Mouse (Mus musculus): ENCODE data around the gene Tmem259. TPM values are rescaled to one million over a fixed set of nuclear protein-coding genes. Genes with fewer than 3 reads are reported as not detected.
A peak's percentile ranks its signal among the peaks of the same experiment; 100 is the strongest.

The Tmem259 gene
- polyA plus RNA-seq, 1 experiment from 2014 or later = 21.4 TPM

- Histone ChIP-seq H3K9ac (peak overlapping the region; percentile 73), H3K9me3 (no peaks in the 10 kb centered on the region), H3K36me3 (no peaks in the 10 kb centered on the region), H3K27me3 (peaks cover 36% of the 10 kb centered on the region), H3K4me2 (peak overlapping the region; percentile 80), H3K27ac (replicated peaks) (peak overlapping the region; percentile 95), H3K4me1 (replicated peaks) (peaks cover 72% of the 10 kb centered on the region), H3K4me3 (peak overlapping the region; percentile 72)
- whole genome bisulfite sequencing = 4% methylated on average over 35 of the region's 35 CpGs
- peak; percentile 27; the same call in 1 of the 2 replicates for ATAC-seq (ENCODE audit: low read depth)
Observed at GRCm38 (mm10) chr10:79985334-79986231, 1.5 kb upstream of the Tmem259 start.

- Histone ChIP-seq H3K27ac (replicated peaks) (peak overlapping the region; percentile 95), H3K4me1 (replicated peaks) (peaks cover 76% of the 10 kb centered on the region), H3K27me3 (peaks cover 31% of the 10 kb centered on the region), H3K9ac (peak overlapping the region; percentile 90), H3K9me3 (no peaks in the 10 kb centered on the region), H3K36me3 (no peaks in the 10 kb centered on the region), H3K4me2 (peak overlapping the region; percentile 80), H3K4me3 (peak overlapping the region; percentile 72)
- 0% methylated on average over 22 of the region's 22 CpGs for WGBS
- ATAC-seq (ENCODE audit: low read depth) = peak; percentile 94
Observed at GRCm38 (mm10) chr10:79984871-79985270, 741 bp upstream of the Tmem259 start.

- no peaks in the 10 kb centered on the region for H3K9me3 ChIP-seq
- peak overlapping the region; percentile 90 for H3K9ac ChIP-seq
- peak overlapping the region; percentile 80 for H3K4me2 ChIP-seq
- ATAC-seq (ENCODE audit: low read depth) = no peak
- H3K4me3 ChIP-seq = peak overlapping the region; percentile 72
- peaks cover 65% of the 10 kb centered on the region for H3K4me1 ChIP-seq (replicated peaks)
- peaks cover 11% of the 10 kb centered on the region for H3K36me3 ChIP-seq
- H3K27me3 ChIP-seq = peaks cover 19% of the 10 kb centered on the region
- H3K27ac ChIP-seq (replicated peaks) = peak overlapping the region; percentile 95
- WGBS = 2% methylated on average over 21 of the region's 21 CpGs
Observed at GRCm38 (mm10) chr10:79983670-79984069, 460 bp downstream of the Tmem259 start.

- Histone ChIP-seq H3K9me3 (no peaks in the 10 kb centered on the region), H3K4me3 (peak overlapping the region; percentile 72), H3K9ac (peak overlapping the region; percentile 90), H3K27me3 (peaks cover 15% of the 10 kb centered on the region), H3K27ac (replicated peaks) (no peak overlapping the region), H3K4me2 (peak overlapping the region; percentile 80), H3K4me1 (replicated peaks) (peaks cover 60% of the 10 kb centered on the region), H3K36me3 (peaks cover 15% of the 10 kb centered on the region)
- 71% methylated on average over 5 of the region's 5 CpGs for WGBS
- no peak for ATAC-seq (ENCODE audit: low read depth)
Observed at GRCm38 (mm10) chr10:79983205-79983604, 925 bp downstream of the Tmem259 start.

- H3K4me3 ChIP-seq = no peak overlapping the region
- no peaks in the 10 kb centered on the region for H3K27me3 ChIP-seq
- H3K9me3 ChIP-seq = no peaks in the 10 kb centered on the region
- no peak overlapping the region for H3K4me2 ChIP-seq
- H3K9ac ChIP-seq = peak overlapping the region; percentile 31; the same call in 1 of the 2 replicates
- peaks cover 35% of the 10 kb centered on the region for H3K4me1 ChIP-seq (replicated peaks)
- 93% methylated on average over 22 of the region's 22 CpGs for WGBS
- no peak for ATAC-seq (ENCODE audit: low read depth)
- peaks cover 52% of the 10 kb centered on the region for H3K36me3 ChIP-seq
- no peak overlapping the region for H3K27ac ChIP-seq (replicated peaks)
Observed at GRCm38 (mm10) chr10:79979401-79980155, 4.6 kb downstream of the Tmem259 start.

- H3K4me3 ChIP-seq = no peak overlapping the region
- 97% methylated on average over 21 of the region's 21 CpGs for WGBS
Observed at GRCm38 (mm10) chr10:79978061-79978460, 6.1 kb downstream of the Tmem259 start.

GRCm38 (mm10) chr10:79977324-79977723 is 6.8 kb downstream of the Tmem259 start:
- Histone ChIP-seq H3K4me2 (no peak overlapping the region), H3K4me3 (no peak overlapping the region), H3K27ac (replicated peaks) (no peak overlapping the region), H3K9ac (no peak overlapping the region), H3K4me1 (replicated peaks) (peaks cover 21% of the 10 kb centered on the region), H3K36me3 (peaks cover 62% of the 10 kb centered on the region), H3K27me3 (peaks cover 11% of the 10 kb centered on the region), H3K9me3 (no peaks in the 10 kb centered on the region)
- 84% methylated on average over 27 of the region's 28 CpGs for WGBS
- no peak for ATAC-seq (ENCODE audit: low read depth)

More at GRCm38 (mm10) chr10:79978061-79978460, 6.1 kb downstream of the Tmem259 start:
- H3K4me2 ChIP-seq = no peak overlapping the region
- no peak overlapping the region for H3K9ac ChIP-seq
- no peak for ATAC-seq (ENCODE audit: low read depth)
- H3K27ac ChIP-seq (replicated peaks) = no peak overlapping the region
- peaks cover 4% of the 10 kb centered on the region for H3K27me3 ChIP-seq
- H3K9me3 ChIP-seq = no peaks in the 10 kb centered on the region
- H3K4me1 ChIP-seq (replicated peaks) = peaks cover 29% of the 10 kb centered on the region
- peaks cover 62% of the 10 kb centered on the region for H3K36me3 ChIP-seq

GRCm38 (mm10) chr10:79976722-79977107 is 7.4 kb downstream of the Tmem259 start:
- WGBS = 76% methylated on average over 36 of the region's 36 CpGs
- no peak for ATAC-seq (ENCODE audit: low read depth)
- Histone ChIP-seq H3K9me3 (no peaks in the 10 kb centered on the region), H3K9ac (no peak overlapping the region), H3K4me3 (no peak overlapping the region), H3K27ac (replicated peaks) (no peak overlapping the region), H3K4me2 (no peak overlapping the region), H3K27me3 (peaks cover 17% of the 10 kb centered on the region), H3K4me1 (replicated peaks) (peaks cover 15% of the 10 kb centered on the region), H3K36me3 (peaks cover 62% of the 10 kb centered on the region)

- no peak overlapping the region for H3K4me2 ChIP-seq
Observed at GRCm38 (mm10) chr10:79976071-79976721, 7.9 kb downstream of the Tmem259 start.

GRCm38 (mm10) chr10:79974668-79975067 is 9.5 kb downstream of the Tmem259 start:
- WGBS = 92% methylated on average over 8 of the region's 8 CpGs
- no peak overlapping the region for H3K4me3 ChIP-seq
- H3K9ac ChIP-seq = no peak overlapping the region
- no peak for ATAC-seq (ENCODE audit: low read depth)
- no peaks in the 10 kb centered on the region for H3K9me3 ChIP-seq
- H3K4me1 ChIP-seq (replicated peaks) = peaks cover 9% of the 10 kb centered on the region
- H3K27me3 ChIP-seq = peaks cover 38% of the 10 kb centered on the region
- H3K36me3 ChIP-seq = peaks cover 61% of the 10 kb centered on the region
- H3K27ac ChIP-seq (replicated peaks) = no peak overlapping the region
- H3K4me2 ChIP-seq = no peak overlapping the region

More at GRCm38 (mm10) chr10:79976071-79976721, 7.9 kb downstream of the Tmem259 start:
- peaks cover 10% of the 10 kb centered on the region for H3K4me1 ChIP-seq (replicated peaks)
- H3K36me3 ChIP-seq = peaks cover 62% of the 10 kb centered on the region
- H3K27me3 ChIP-seq = peaks cover 22% of the 10 kb centered on the region
- H3K9me3 ChIP-seq = no peaks in the 10 kb centered on the region
- ATAC-seq (ENCODE audit: low read depth) = no peak
- no peak overlapping the region for H3K9ac ChIP-seq
- no peak overlapping the region for H3K4me3 ChIP-seq
- no peak overlapping the region for H3K27ac ChIP-seq (replicated peaks)
- WGBS = 83% methylated on average over 28 of the region's 28 CpGs

- WGBS = 90% methylated on average over 21 of the region's 21 CpGs
- Histone ChIP-seq H3K36me3 (peaks cover 56% of the 10 kb centered on the region), H3K9ac (no peak overlapping the region), H3K27me3 (peaks cover 44% of the 10 kb centered on the region), H3K4me3 (no peak overlapping the region), H3K27ac (replicated peaks) (no peak overlapping the region), H3K9me3 (no peaks in the 10 kb centered on the region), H3K4me1 (replicated peaks) (peaks cover 9% of the 10 kb centered on the region), H3K4me2 (no peak overlapping the region)
- ATAC-seq (ENCODE audit: low read depth) = no peak
Observed at GRCm38 (mm10) chr10:79974087-79974486, 10.0 kb downstream of the Tmem259 start.

All from neural tube, embryonic 13.5 days (tissue).